ENCODE assay signal across 12 mouse cellular contexts in the genomic region with DNA sequence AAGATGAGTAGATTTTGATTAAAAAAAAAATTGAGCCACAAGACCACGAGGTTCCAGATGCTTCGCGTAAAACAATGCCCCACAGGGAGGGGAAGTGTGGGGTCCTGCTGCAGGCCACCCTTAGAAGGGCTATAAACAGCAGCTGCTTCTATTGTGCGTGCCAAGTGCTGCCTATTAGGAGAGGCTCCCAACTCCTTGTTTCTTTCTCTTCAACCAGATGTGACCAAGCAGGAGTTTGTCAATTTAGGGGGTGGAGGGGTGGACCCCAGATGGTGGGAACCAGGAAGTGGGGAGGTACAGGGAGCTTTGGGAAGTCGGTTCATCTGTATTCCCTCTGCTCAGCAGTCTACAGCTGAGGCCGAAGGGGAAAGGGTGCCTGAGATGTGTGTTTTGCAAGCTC.
DNase-seq lines count a peak whose midpoint lies in the region; ATAC-seq and TF ChIP-seq lines count a peak whose summit lies in the region.
"Had no signal": no experiment of that assay in that cellular context is flagged by ENCODE, and none has a peak within 500 bp of the region (broad histone marks: within the 10 kb centered on the region; RNA-seq: fewer than 3 reads in every experiment).

No protein-coding gene starts in this region.

- no peak overlapping the region for H3K4me3 ChIP-seq in kidney, embryonic 16.5 days (ENCODE audit: low read length)
- no peak overlapping the region for H3K4me3 ChIP-seq in ES-E14 (ENCODE audit: insufficient read depth in 1 of 2, low read depth in 1 of 2, low read length in 2 of 2, poor library complexity in 1 of 2, severe bottlenecking in 1 of 2)
- H3K4me3 ChIP-seq in embryonic facial prominence, embryonic 13.5 days, result no peak overlapping the region
- no peak overlapping the region for H3K4me3 ChIP-seq in limb, embryonic 10.5 days
- H3K4me3 ChIP-seq: heart, embryonic 15.5 days had no signal

- H3K27me3 ChIP-seq in kidney, embryonic 16.5 days (ENCODE audit: insufficient read depth, low read length), result no peaks in the 10 kb centered on the region
- no peaks in the 10 kb centered on the region for H3K27me3 ChIP-seq in embryonic facial prominence, embryonic 13.5 days
- H3K27me3 ChIP-seq in limb, embryonic 10.5 days (ENCODE audit: low read depth, poor library complexity, severe bottlenecking), result 0 out of 2 replicates have a peak, but pooled peaks cover 3% of the 10 kb centered on the region
- H3K27me3 ChIP-seq: heart, embryonic 15.5 days had no signal

- 21% methylated on average over 6 of the region's 6 CpGs for WGBS in kidney, embryonic 16.5 days
- 24% methylated on average over 6 of the region's 6 CpGs for WGBS in embryonic facial prominence, embryonic 13.5 days
- WGBS in limb, embryonic 10.5 days, result 14% methylated on average over 6 of the region's 6 CpGs

- no peaks in the 10 kb centered on the region for H3K9me3 ChIP-seq in kidney, embryonic 16.5 days (ENCODE audit: low read length)
- H3K9me3 ChIP-seq in ES-E14 (ENCODE audit: control insufficient read depth, insufficient read depth, low read depth, low read length), result no peaks in the 10 kb centered on the region
- H3K9me3 ChIP-seq in embryonic facial prominence, embryonic 13.5 days, result no peaks in the 10 kb centered on the region
- H3K9me3 ChIP-seq in limb, embryonic 10.5 days (replicated peaks), result no peaks in the 10 kb centered on the region
- H3K9me3 ChIP-seq: heart, embryonic 15.5 days had no signal

- H3K4me2 ChIP-seq in kidney, embryonic 16.5 days (replicated peaks; ENCODE audit: low read depth, low read length), result no peak overlapping the region
- H3K4me2 ChIP-seq in embryonic facial prominence, embryonic 13.5 days, result 0 out of 2 replicates have a peak overlapping the region, but pooled peaks have one; percentile 2
- H3K4me2 ChIP-seq: heart, embryonic 15.5 days had no signal

- in situ Hi-C loops in ES-E14 (cut with MboI; ENCODE audit: low sequenced_read_pairs in 2 of 2, unreplicated experiment in 2 of 2), result no loop called here

- no peaks in the 10 kb centered on the region for H3K36me3 ChIP-seq in kidney, embryonic 16.5 days (ENCODE audit: insufficient read depth, low read length)
- H3K36me3 ChIP-seq in ES-E14 (ENCODE audit: control insufficient read depth, insufficient read depth, low read length, poor library complexity, severe bottlenecking), result no peaks in the 10 kb centered on the region
- H3K36me3 ChIP-seq in embryonic facial prominence, embryonic 13.5 days, result no peaks in the 10 kb centered on the region
- no peaks in the 10 kb centered on the region for H3K36me3 ChIP-seq in limb, embryonic 10.5 days
- H3K36me3 ChIP-seq: heart, embryonic 15.5 days had no signal

- peak; percentile 52; the same call in 1 of the 2 replicates for ATAC-seq in kidney, embryonic 16.5 days (ENCODE audit: low FRiP score, low TSS enrichment)
- 0 out of 2 replicates have a peak, but pooled peaks have one; percentile 17 for ATAC-seq in embryonic facial prominence, embryonic 13.5 days (ENCODE audit: insufficient number of reproducible peaks, insufficient read depth, low FRiP score, low TSS enrichment, low read depth)
- no peak for ATAC-seq in inflammation-experienced regulatory T-cells, adult 6 months

- H3K9ac ChIP-seq in kidney, embryonic 16.5 days (replicated peaks; ENCODE audit: low read length), result no peak overlapping the region
- no peak overlapping the region for H3K9ac ChIP-seq in ES-E14 (ENCODE audit: insufficient read depth, low read depth, low read length, poor library complexity, severe bottlenecking)
- H3K9ac ChIP-seq in embryonic facial prominence, embryonic 13.5 days, result no peak overlapping the region
- H3K9ac ChIP-seq: heart, embryonic 15.5 days had no signal

- DNase-seq in kidney, adult 9 months, result no peak
- DNase-seq in ES-E14 (ENCODE audit: low read depth, low spot score), result no peak
- peak; percentile 45 for DNase-seq in limb, embryonic 10.5 days (ENCODE audit: low spot score)
- no peak for DNase-seq in right cerebral cortex, adult 2 months (ENCODE audit: low spot score in 2 of 2)
- no peak for DNase-seq in thymus, postnatal 25 days
- DNase-seq: adrenal gland, adult 8-10 months; cerebellum, adult 11-12 months had no signal

- H3K4me1 ChIP-seq in kidney, embryonic 16.5 days (ENCODE audit: insufficient read depth, low read length), result no peaks in the 10 kb centered on the region; the same call in 1 of the 2 replicates
- H3K4me1 ChIP-seq in ES-E14 (ENCODE audit: control insufficient read depth in 2 of 2, insufficient read depth in 2 of 2, low read length in 2 of 2, poor library complexity in 1 of 2), result peaks cover 12 to 13% of the 10 kb centered on the region in 2 experiments; a peak in 3 of 4 replicates
- H3K4me1 ChIP-seq in embryonic facial prominence, embryonic 13.5 days, result peaks cover 36% of the 10 kb centered on the region
- peaks cover 39% of the 10 kb centered on the region for H3K4me1 ChIP-seq in limb, embryonic 10.5 days

- H3K27ac ChIP-seq in kidney, embryonic 16.5 days (ENCODE audit: low read length), result no peak overlapping the region
- no peak overlapping the region for H3K27ac ChIP-seq in ES-E14 (ENCODE audit: insufficient read depth, low read depth, low read length, poor library complexity, severe bottlenecking)
- peak overlapping the region; percentile 13; the same call in 1 of the 2 replicates for H3K27ac ChIP-seq in embryonic facial prominence, embryonic 13.5 days
- peak overlapping the region; percentile 80 for H3K27ac ChIP-seq in limb, embryonic 10.5 days
- H3K27ac ChIP-seq: heart, embryonic 15.5 days; macrophage had no signal

TF ChIP-seq in ES-E14, 5 proteins besides CTCF, POLR2A, EP300 and RAD21:
- TF ChIP-seq ZNF384 (IDR thresholded peaks at IDR 0.05; ENCODE audit: low read depth, low read length), result 0 out of 2 replicates have a peak, but pooled peaks have one; percentile 1
- TF ChIP-seq MAFK (IDR thresholded peaks at IDR 0.05; ENCODE audit: insufficient read depth, low read depth, low read length), result no peak

Comparison
In these comparisons a context has a peak if more than half of its experiments do, and no peak if none do; other contexts are left out.
1. H3K27ac ChIP-seq: peak in embryonic facial prominence, embryonic 13.5 days (single experiment) and limb, embryonic 10.5 days (single experiment); none in kidney, embryonic 16.5 days (single experiment) and ES-E14 (single experiment).